Mouse (Mus musculus) hindbrain, embryonic 12.5 days (tissue): Measurements from ENCODE around the gene Vmn1r183. TPM values are rescaled to one million over a fixed set of nuclear protein-coding genes. Genes with fewer than 3 reads are reported as not detected.
"Not testable (repeated sequence)": the region's sequence is repeated elsewhere in the genome, so short reads cannot be mapped to it uniquely, and the experiment has no call there.

Experiments
- ATAC-seq: fragments of 200-750 bp; cut with Nextera tagmentation; 2 replicates; pipeline ENCODE4 v1.8.0; 2017; ENCODE audit warnings: moderate TSS enrichment; ENCODE audit not compliant: low FRiP score
- H3K27ac ChIP-seq: fragments of 300-500 bp; sonication (generic); 2 replicates; pipeline ENCODE4 v1.5.1; 2016; ENCODE audit warnings: mild to moderate bottlenecking
- H3K27me3 ChIP-seq: fragments of 300-500 bp; sonication (generic); 2 replicates; pipeline ENCODE4 v1.6.1; 2016; ENCODE audit warnings: mild to moderate bottlenecking
- H3K36me3 ChIP-seq: fragments of 300-500 bp; sonication (generic); 2 replicates; pipeline ENCODE4 v1.6.1; 2016; ENCODE audit warnings: mild to moderate bottlenecking
- H3K4me1 ChIP-seq: fragments of 300-500 bp; sonication (generic); 2 replicates; pipeline ENCODE4 v1.6.1; 2016
- H3K4me2 ChIP-seq: fragments of 300-500 bp; sonication (generic); replicated peaks from 2 replicates; pipeline ENCODE4 v1.6.1; 2016; ENCODE audit warnings: mild to moderate bottlenecking
- H3K4me3 ChIP-seq: fragments of 300-500 bp; sonication (generic); 2 replicates; pipeline ENCODE4 v1.5.1; 2016; ENCODE audit warnings: mild to moderate bottlenecking
- H3K9ac ChIP-seq: fragments of 300-500 bp; sonication (generic); 2 replicates; pipeline ENCODE4 v1.6.1; 2016; ENCODE audit warnings: mild to moderate bottlenecking, moderate library complexity
- H3K9me3 ChIP-seq: fragments of 300-500 bp; sonication (generic); replicated peaks from 2 replicates; pipeline ENCODE4 v1.6.1; 2016; ENCODE audit warnings: mild to moderate bottlenecking
- WGBS: fragments of 180-500 bp; shearing (Covaris S2); methylation state at CpG from one replicate; pipeline ENCODE4 v1.1.7; 2016; 5-methylcytosine and 5-hydroxymethylcytosine counted together
- polyA plus RNA-seq: library from polyadenylated mRNA; unstranded; fragments of >200 nt; fragmentation: Nextera tagmentation; extraction: Ambion mirVana; gene quantifications from 2 replicates; pipeline ENCODE4 v1.2.1, GENCODE M21; 2016

The Vmn1r183 gene
- not detected in 2 replicates for polyA plus RNA-seq

DNA sequence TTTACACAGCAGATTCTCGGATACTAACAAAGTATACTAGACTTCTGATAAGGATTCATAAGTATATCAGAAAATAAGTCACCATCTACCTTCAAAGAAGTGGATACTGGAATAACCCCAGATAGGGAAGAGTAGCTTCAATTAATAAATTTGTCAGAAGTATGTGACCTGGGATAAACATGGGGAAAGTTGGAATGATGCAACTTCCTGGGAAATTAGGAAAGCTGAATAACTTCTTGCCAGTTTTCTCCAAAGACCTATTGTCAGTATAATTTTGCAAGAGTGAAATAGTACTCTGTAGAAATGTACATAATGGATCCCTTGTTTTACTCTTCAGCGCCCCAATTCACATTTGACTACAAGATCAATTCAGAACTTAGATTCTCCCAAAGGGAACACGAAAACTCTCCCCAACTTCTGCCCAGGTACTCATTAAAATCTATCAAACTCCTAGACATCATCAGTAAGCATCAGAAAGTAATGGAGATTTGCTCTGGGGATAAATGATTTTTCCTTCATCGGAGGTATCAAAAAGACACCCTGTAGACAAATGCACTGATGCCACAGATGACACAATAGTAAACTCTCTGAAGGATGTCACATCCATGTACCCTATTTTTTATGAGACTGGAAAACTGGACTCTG, at the start of gene Vmn1r183:
Gene Vmn1r183 (plus strand): TSS at position 595 of the 645 bp plus-strand sequence.
- no peaks in the 10 kb centered on the region for H3K9me3 ChIP-seq
- no peak within 1 kb of the TSS for H3K27ac ChIP-seq
- H3K9ac ChIP-seq, result no peak within 1 kb of the TSS
- H3K4me3 ChIP-seq, result no peak within 1 kb of the TSS
- 82% methylated on average over 4 of the region's 4 CpGs for WGBS
- no peaks in the 10 kb centered on the region for H3K4me1 ChIP-seq
- no peak for ATAC-seq
- H3K27me3 ChIP-seq, result no peaks in the 10 kb centered on the region
- H3K36me3 ChIP-seq, result no peaks in the 10 kb centered on the region
- H3K4me2 ChIP-seq, result no peak within 1 kb of the TSS

DNA sequence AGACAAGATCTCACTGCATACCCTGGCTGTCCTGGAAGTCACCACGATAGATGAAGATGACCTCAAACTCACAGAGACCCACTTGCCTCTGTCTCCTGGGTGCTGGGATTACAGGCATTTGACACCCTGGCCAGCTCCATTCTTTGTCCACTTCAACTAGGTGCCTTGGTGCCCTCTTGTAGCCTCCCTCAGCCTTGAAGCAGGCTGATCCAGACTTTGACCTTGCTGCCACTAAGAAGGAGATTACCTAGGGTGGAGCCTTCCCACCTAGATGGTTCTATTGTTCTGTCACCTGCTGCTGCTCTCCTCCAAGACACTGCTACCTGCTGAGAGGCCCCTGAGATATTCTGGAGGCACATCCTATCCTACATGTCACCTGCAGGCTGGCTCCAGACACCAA, 21.4 kb downstream of the Vmn1r183 start:
- not testable (repeated sequence) for H3K27me3 ChIP-seq, H3K36me3 ChIP-seq, H3K4me3 ChIP-seq, H3K27ac ChIP-seq, ATAC-seq, H3K4me1 ChIP-seq, H3K4me2 ChIP-seq, H3K9ac ChIP-seq
- WGBS, result 22% methylated on average over 1 of the region's 1 CpGs
- H3K9me3 ChIP-seq, result 0 out of 2 replicates have a peak, but pooled peaks cover 14% of the 10 kb centered on the region

GRCm38 (mm10) chr7:24081634-24082431, 28.8 kb downstream of the Vmn1r183 start, which contains the start of gene Zfp180:
Zfp180 (plus strand) TSS chr7:24081924.
- H3K4me2 ChIP-seq, result peak within 1 kb of the TSS; percentile 77
- H3K36me3 ChIP-seq, result peaks cover 20% of the 10 kb centered on the region
- peak; percentile 97 for ATAC-seq
- H3K27me3 ChIP-seq, result peaks cover 4% of the 10 kb centered on the region
- peak within 1 kb of the TSS; percentile 75 for H3K9ac ChIP-seq
- H3K9me3 ChIP-seq, result peaks cover 30% of the 10 kb centered on the region
- peaks cover 13% of the 10 kb centered on the region for H3K4me1 ChIP-seq
- peak within 1 kb of the TSS; percentile 52 for H3K4me3 ChIP-seq
- peak within 1 kb of the TSS; percentile 80 for H3K27ac ChIP-seq
- 20% methylated on average over 44 of the region's 44 CpGs for WGBS

DNA sequence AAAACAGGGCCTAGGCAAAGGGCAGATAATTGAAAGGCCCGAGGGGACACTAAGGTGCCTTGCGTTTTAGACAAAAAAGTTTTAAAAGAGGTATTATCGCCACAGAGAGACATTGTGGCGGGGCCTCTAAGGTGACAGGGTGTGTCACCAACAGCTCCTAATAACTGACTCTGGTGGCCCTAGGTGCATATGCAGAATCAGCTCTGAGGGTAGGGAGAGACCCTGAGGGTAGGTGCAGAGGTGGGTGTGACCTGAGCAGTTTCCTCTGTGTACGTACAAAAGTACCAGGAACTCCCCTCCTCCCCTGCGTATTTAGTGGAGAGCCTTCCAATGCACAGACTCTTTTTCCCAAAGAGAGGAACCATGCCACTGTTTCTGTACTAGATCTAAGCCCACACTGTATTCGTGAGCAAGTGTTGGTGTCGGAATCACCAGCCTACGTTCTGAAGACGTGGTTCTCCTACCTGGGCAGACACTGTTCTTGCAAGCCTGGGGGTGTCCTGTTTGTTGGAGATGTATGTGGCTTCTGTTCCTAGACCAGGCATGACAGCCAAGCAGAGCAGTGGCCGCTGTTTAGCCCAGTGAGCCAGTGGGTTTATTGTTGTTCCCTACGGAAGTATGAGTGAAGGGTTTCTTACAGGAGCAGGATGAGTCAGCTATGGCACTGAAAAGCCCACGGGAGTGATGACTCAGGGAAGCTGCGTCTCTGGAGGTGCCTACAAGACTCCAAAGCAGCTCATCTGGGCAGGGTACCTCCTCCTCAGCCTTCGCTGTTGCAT, 29.6 kb downstream of the Vmn1r183 start:
- H3K27ac ChIP-seq, result peak overlapping the region; percentile 80
- H3K9ac ChIP-seq, result peak overlapping the region; percentile 75
- 58% methylated on average over 15 of the region's 15 CpGs for WGBS

GRCm38 (mm10) chr7:24086871-24087270, 33.8 kb downstream of the Vmn1r183 start:
- peaks cover 50% of the 10 kb centered on the region for H3K36me3 ChIP-seq
- 94% methylated on average over 4 of the region's 4 CpGs for WGBS

More for the DNA sequence above, 29.6 kb downstream of the Vmn1r183 start:
- Histone ChIP-seq H3K9me3 (peaks cover 33% of the 10 kb centered on the region), H3K36me3 (peaks cover 28% of the 10 kb centered on the region), H3K4me1 (peaks cover 13% of the 10 kb centered on the region), H3K27me3 (peaks cover 4% of the 10 kb centered on the region), H3K4me3 (peak overlapping the region; percentile 52), H3K4me2 (peak overlapping the region; percentile 77)
- ATAC-seq, result peak; percentile 31

GRCm38 (mm10) chr7:24087485-24088125, 34.6 kb downstream of the Vmn1r183 start:
- H3K9ac ChIP-seq, result no peak overlapping the region
- H3K4me3 ChIP-seq, result no peak overlapping the region
- H3K9me3 ChIP-seq, result peaks cover 34% of the 10 kb centered on the region
- no peak for ATAC-seq
- WGBS, result 96% methylated on average over 12 of the region's 12 CpGs
- H3K27ac ChIP-seq, result no peak overlapping the region
- H3K4me2 ChIP-seq, result no peak overlapping the region
- peaks cover 10% of the 10 kb centered on the region for H3K4me1 ChIP-seq
- H3K36me3 ChIP-seq, result peaks cover 53% of the 10 kb centered on the region
- no peaks in the 10 kb centered on the region for H3K27me3 ChIP-seq

More at GRCm38 (mm10) chr7:24086871-24087270, 33.8 kb downstream of the Vmn1r183 start:
- H3K4me3 ChIP-seq, result no peak overlapping the region
- peaks cover 13% of the 10 kb centered on the region for H3K4me1 ChIP-seq
- no peak overlapping the region for H3K27ac ChIP-seq
- no peaks in the 10 kb centered on the region for H3K27me3 ChIP-seq
- H3K4me2 ChIP-seq, result no peak overlapping the region
- no peak for ATAC-seq
- peaks cover 33% of the 10 kb centered on the region for H3K9me3 ChIP-seq
- H3K9ac ChIP-seq, result no peak overlapping the region

DNA sequence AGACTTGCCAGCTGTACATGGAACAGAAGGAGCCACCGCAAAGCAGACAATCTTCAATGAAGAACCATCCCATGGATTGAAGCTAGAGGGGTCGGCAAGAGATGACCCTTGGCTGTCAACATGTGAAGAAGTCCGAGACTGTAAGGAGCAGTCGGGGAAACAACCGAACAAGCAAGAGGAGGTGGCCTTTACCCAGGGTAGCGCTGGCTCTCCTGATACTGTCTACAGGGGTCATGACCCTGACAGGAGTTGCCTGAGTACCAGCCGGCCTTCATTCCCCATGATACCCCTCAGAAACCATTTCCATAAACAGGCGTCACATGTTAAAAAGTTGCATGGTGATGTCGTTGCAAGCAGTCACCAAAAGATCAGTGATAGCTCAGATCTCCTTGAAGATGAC, 51.3 kb downstream of the Vmn1r183 start:
- H3K4me2 ChIP-seq, result no peak overlapping the region
- no peak overlapping the region for H3K27ac ChIP-seq
- 96% methylated on average over 9 of the region's 9 CpGs for WGBS
- no peak for ATAC-seq
- no peaks in the 10 kb centered on the region for H3K27me3 ChIP-seq
- no peak overlapping the region for H3K9ac ChIP-seq
- H3K4me1 ChIP-seq, result no peaks in the 10 kb centered on the region
- H3K4me3 ChIP-seq, result no peak overlapping the region
- H3K9me3 ChIP-seq, result peaks cover 97% of the 10 kb centered on the region
- H3K36me3 ChIP-seq, result peaks cover 99% of the 10 kb centered on the region

- 95% methylated on average over 18 of the region's 18 CpGs for WGBS
- Histone ChIP-seq H3K9ac (no peak overlapping the region), H3K36me3 (peaks cover 91% of the 10 kb centered on the region), H3K9me3 (peaks cover 95% of the 10 kb centered on the region), H3K4me1 (no peaks in the 10 kb centered on the region), H3K27me3 (no peaks in the 10 kb centered on the region), H3K4me3 (no peak overlapping the region), H3K27ac (no peak overlapping the region), H3K4me2 (no peak overlapping the region)
- ATAC-seq, result no peak
Observed at GRCm38 (mm10) chr7:24105144-24105703, 52.2 kb downstream of the Vmn1r183 start.

GRCm38 (mm10) chr7:24110839-24111238, 57.8 kb downstream of the Vmn1r183 start:
- Histone ChIP-seq H3K27ac (no peak overlapping the region), H3K4me2 (no peak overlapping the region), H3K27me3 (no peaks in the 10 kb centered on the region), H3K36me3 (peaks cover 35% of the 10 kb centered on the region), H3K9me3 (peaks cover 39% of the 10 kb centered on the region), H3K4me1 (peaks cover 4% of the 10 kb centered on the region), H3K9ac (no peak overlapping the region), H3K4me3 (no peak overlapping the region)
- ATAC-seq, result no peak
- 94% methylated on average over 7 of the region's 7 CpGs for WGBS

- Histone ChIP-seq H3K27ac (no peak overlapping the region), H3K4me2 (peak overlapping the region; percentile 74), H3K9me3 (peaks cover 30% of the 10 kb centered on the region), H3K4me1 (peaks cover 4% of the 10 kb centered on the region), H3K4me3 (peak overlapping the region; percentile 57), H3K27me3 (no peaks in the 10 kb centered on the region), H3K36me3 (peaks cover 25% of the 10 kb centered on the region), H3K9ac (peak overlapping the region; percentile 50; the same call in 1 of the 2 replicates)
- 3% methylated on average over 9 of the region's 9 CpGs for WGBS
- ATAC-seq, result peak; percentile 82
Observed at GRCm38 (mm10) chr7:24111772-24112155, 58.7 kb downstream of the Vmn1r183 start.

- Histone ChIP-seq H3K9me3 (peaks cover 25% of the 10 kb centered on the region), H3K27me3 (no peaks in the 10 kb centered on the region), H3K9ac (peak within 1 kb of the TSS; percentile 76), H3K36me3 (peaks cover 20% of the 10 kb centered on the region), H3K4me2 (peak within 1 kb of the TSS; percentile 74), H3K27ac (peak within 1 kb of the TSS; percentile 46), H3K4me1 (peaks cover 4% of the 10 kb centered on the region), H3K4me3 (peak within 1 kb of the TSS; percentile 57)
- WGBS, result 1% methylated on average over 23 of the region's 23 CpGs
- peak; percentile 97 for ATAC-seq
Observed at GRCm38 (mm10) chr7:24112156-24112856, 59.3 kb downstream of the Vmn1r183 start, which contains the start of gene Zfp112. Zfp112 (plus strand) TSS chr7:24112314.
